Mouse (Mus musculus) thymus, postnatal 36 days (tissue): Measurements from ENCODE around the gene Ogfod2.

ENCODE experiments used
- DNase-seq, 2 experiments: peaks; one replicate each; pipeline ENCODE4 v3.0.0; 2022; ENCODE audit warnings: mixed read lengths in 2 of 2

The Ogfod2 gene

DNA sequence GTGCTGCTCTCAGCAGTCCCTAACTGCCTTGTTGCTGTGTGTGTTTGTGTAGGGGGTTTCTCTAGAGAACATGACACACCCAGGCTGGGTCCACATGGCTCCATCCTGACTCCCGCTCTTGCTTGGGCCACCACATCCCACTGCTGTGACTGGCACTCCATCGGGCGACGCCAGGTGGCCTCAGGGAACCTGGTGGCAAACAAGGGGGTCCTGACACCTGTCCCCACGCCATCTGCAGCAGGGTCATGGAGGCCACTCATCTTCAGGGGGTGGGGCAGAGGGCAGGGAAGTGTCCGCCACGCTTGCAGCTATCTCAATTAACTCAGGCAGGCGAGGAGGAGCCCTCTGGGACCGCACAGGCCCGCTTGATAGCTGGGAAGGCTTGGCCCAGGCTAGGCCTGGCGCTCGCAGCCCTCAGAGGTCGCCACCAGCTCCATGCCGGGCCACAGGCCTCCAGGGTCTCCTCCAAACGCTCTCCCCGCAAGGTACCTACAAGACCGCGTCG, 17.0 kb upstream of the Ogfod2 start:
- peak in 1 of 2 experiments; percentile 38 for DNase-seq

DNA sequence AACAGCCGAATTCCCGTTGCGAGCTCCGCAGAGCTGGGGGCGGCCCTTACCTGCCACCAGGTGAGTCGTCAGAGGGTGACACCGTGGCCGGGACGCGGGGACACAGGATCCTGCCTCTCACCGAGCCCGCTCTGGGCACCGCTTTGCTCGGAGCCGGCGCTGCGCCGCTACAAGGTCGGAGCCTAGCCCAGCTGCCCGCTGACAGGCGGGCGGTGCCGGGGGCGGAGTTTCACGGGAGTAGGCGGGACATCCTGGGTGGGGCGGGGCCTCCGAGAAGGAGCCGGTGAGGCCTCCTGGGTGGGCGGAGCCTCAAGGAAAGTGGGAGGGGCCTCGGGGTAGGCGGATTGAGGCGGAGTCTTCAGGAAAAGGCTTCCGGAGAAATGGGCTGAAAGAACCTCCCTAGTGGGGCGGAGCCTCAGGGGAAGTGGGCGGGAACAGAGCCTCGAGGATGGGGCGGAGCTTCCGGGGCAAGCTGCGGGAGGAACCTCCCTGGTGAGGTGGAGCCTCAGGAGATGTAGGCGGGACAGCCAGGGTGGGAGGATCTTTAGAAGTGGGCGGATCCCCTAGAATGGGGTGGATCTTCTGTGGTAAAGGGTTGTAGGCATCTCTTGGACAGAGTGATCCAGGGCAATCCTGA, 16.4 kb upstream of the Ogfod2 start, which contains the start of gene Abcb9:
Abcb9 (minus strand) TSS at position 203 of the 637 bp plus-strand sequence.
- DNase-seq, result peak; percentile 92

DNA sequence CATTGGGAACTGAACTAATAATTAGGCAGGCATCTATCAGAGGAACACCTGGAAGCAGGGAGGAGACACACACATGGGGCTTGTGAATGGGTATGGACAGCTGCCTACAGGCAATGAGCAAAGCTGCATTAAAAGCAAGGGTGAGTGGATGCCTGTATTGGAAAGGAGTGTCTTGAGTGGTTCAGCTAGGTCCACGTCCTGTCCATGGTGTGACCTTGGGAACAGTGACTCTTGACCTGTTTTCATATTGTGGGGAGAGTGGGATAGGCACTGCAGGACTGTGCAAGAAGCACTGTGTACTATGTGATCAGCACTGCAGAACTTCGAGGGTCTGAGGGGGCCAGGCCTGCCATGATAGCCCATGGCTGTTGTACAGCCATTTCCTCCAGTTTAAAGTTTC, 13.2 kb upstream of the Ogfod2 start:
- no peak for DNase-seq

DNA sequence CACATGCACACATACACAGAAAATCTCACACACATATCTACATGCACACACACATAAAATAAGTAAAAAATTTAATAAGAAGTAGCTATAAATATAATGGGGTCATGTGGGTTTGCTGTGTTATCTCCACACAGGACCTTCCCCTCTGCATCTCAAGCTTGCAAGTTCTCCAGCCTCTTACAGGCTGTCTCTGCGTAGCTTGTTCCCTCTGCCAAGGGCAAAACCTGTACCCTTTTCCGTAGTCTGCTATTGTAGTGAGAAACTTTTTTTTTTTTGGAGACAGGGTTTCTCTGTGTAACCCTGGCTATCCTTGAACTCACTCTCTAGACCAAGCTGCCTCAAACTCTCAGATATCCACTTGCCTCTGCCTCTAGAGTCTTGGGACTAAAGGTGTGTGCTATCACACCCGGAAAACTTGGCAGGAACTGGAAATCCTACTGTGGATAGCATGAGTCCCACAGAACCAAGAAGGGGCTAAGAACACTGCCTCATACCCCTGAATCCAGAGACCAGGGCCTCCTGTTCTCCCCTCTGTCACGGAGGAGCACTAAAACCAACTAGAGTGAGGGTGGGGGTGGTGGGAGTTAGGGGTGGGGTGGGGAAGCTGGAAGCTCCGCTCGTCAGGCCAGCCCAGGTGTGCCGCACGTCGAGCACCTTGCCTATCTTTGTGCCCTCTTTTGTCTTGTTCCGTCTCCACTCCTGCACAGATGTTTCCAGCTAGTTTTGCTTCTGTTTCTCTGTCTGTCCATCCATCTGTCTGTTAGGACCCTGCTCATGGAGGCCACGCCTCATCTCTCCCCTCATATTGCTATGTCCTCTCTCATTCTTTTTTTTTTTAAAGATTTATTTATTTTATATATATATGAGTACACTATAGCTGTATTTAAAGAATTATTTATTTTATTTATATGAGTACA, 11.7 kb upstream of the Ogfod2 start:
- no peak for DNase-seq

DNA sequence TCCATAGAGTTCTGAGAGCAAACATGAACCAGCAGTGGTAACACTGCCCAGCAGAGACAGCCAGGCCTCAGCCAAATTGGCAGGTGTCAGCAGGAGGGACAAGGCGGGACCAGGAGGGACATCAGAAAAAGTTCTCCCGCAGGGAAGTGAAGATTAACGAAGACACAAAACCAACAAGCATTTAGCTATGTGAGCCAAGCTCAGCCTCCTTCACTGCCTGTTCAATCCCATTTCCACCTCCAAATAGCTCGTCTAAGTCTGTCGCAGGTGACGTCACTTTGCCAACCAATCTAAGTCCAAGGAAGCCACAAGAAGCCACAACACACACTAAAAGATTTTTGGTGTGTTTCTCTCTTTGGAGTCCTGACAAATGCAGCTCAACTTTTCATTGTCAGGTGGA, 9.8 kb upstream of the Ogfod2 start:
- DNase-seq, result no peak

DNA sequence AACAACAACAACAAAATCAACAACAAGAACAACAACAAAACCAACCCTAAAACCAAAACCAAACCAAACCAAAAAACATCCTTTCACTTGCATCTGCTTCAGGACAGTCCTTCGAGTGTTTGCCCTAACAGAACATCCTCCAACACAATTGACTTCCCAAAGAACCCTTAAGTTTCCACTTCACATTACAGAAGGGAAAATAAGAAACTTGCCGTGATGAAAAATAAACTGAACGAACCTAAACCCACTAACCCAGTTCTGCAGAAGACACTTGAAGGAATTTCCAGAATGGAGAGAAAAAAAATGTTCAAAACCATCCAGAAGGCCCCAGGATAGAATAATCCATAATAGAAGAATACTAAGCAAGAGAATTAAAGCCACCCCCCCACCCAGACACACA, 9.1 kb upstream of the Ogfod2 start:
- no peak for DNase-seq

DNA sequence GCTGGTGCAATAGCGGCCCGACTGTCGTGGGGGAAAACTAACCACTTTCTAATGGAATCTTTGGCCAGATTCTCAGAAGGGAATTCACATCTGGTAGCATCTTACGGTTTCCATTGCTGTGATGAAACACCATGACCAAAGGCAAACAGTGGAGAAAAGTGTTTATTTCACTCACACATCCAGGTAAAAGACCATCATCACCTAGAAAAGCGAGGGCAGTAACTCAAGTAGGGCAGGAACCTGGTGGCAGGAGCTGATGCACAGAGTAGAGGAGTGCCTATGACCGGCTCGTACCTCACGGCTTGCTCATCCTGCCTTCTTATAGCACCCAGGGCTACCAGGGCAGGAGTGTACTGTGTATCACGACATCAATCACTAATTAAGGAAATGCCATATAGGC, 8.5 kb upstream of the Ogfod2 start:
- DNase-seq, result no peak

DNA sequence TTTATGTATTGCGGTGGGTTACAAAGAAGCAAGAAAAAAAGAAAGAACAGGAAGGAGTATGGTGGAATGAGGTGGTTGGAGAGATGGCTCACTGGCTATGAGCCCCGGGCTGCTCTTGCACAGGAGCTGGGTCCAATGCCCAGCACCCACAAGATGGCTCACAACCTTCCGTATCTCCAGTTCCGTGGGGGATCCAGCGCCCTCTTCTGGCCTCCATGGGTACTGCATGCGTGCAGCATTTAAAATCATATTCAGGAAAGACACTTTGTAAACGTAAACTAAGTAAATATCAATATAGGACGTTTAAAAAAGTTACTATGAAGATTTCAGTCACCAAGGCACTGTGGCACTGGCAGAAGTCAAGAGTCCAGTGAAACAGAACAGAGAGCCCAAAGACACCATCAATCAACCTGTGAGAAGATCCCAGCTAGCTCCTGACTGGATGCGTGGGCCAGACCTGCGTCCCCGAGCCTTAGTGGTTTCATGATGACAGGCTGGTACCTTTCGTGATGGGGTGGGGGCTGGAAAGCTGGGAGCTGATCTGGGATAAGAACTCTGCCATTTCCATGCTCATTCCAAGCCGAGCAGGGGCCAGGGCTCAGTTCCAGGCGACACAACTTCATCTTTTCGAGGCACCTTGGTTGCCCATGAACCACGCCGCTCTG, 888 bp upstream of the Ogfod2 start:
- DNase-seq, result peak; percentile 59 to 60

DNA sequence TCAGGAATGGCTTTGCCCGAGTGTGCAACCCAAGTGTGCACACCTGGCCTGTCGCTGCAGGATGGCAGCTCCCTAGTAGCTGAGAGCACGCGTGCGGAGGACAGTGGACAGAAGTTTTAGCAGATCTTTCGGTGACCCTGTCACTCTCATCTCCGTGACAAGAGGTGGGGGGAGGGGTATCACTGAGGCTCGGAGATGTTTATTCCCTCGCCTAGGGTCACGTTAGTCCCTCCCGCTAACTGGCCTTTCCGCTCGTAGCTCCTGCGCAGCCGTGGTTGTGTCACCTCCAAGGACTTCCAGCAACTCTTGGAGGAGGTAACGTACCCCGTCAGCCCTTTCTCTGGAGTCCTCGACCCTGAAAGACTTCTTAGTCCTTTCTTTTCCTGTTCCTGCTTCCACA, 434 bp downstream of the Ogfod2 start:
- no peak for DNase-seq

DNA sequence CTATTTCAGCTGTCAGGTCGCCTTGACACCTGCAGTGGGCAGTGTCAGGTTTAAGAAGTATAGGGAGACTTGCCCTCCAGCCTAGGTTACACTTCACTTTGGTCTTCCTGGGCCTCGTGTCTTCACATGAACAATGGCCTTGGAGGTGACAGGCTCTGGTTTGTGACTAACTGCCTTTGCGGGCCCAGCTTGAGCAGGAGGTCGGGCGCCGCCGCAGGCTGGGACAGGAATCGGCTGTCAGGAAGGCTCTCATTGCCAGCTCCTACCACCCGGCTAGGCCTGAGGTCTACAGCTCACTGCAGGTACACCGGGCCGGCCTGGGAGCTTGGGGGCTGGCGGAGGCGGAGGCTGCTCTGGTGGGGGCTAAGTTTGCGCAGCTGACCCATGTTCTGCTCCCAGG, 933 bp downstream of the Ogfod2 start:
- DNase-seq, result peak; percentile 68 to 78

DNA sequence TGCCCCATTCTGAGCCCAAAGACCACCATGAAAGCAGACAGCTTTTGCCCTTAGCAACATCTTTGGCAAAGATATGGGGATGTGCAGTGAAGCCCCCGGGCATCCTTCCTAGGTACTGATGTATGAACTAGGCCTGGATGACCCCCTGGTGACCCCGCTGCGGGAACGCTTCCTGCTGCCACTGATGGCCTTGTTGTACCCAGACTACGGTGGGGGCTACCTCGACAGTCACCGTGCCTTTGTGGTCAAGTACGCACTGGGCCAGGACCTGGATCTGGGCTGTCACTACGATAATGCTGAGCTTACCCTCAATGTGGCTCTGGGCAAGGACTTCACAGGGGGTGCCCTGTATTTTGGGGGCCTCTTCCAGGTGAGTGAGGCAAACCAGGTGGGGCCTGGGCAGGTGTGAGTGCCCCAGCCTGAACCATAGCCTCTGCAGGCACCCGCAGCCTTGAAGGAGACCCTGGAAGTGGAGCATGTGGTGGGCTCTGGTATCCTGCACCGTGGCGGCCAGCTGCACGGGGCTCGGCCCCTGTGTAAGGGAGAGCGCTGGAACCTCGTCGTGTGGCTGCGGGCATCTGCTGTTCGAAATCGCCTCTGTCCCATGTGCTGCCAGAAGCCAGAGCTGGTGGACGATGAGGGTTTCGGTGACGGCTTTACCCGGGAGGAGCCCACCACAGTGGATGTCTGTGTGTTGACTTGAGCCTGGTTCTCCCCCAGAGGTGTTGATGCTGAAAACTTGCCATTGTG, 2.4 kb downstream of the Ogfod2 start:
- DNase-seq, result peak in 1 of 2 experiments; percentile 20

DNA sequence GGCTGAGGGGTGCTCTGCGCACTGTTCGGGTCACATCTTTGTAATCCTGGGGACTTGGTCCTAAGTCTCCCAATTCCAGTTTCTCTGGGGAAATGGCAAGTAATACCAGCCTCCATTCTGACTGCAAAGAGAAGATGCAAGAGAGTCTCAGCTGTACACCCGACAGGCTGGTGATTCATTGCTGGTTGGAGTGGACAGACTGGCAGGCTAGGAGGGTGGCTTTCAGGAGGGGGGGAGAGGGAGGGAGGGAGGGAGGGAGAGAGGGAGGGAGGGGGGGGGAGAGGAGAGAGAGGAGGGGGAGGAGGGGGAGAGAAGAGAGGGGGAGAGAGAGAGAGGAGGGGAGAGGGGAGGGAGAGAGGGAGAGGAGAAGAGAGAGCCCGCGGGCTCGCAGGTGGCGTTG, 3.4 kb downstream of the Ogfod2 start:
- no peak for DNase-seq

DNA sequence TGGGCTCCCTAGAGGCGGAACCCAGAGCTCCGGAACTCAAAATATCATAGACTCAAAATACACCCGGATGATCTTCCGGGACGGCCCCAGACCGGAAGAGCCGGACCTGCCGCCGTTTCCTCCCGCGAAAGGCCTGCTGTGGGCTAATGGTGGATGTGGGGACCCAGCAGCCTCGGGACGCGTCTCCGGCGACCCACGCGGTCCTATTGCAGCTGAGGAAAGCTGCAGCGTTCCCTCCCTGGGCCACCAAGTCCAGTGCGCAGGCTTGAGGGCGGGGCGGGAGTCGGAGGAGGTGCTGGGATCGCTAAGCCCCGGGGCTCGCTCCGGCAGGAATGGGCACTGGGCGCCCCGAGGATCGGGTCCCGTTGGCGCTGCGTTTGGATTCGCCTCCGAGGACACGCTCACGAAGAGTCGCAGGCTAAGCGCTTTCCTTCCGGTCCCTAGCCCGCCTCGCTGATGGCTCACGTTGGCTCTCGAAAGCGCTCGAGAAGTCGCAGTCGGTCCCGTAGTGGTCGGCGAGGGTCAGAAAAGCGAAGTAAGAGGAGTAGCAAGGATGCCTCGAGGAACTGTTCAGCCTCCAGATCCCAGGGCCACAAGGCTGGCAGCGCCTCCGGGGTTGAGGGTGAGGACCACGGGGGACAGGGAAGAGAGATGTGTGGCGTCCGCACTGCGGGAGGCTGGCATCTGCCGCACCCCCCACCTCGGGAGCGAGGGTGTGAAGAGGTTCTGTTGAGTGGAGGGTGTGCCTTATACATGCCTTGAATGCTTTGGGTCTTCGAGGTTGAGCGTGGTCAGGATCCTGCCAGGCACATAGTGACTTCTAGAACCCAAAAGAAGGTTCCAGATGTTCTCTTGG, 4.1 kb downstream of the Ogfod2 start, which contains the start of gene Arl6ip4:
Arl6ip4 (plus strand) TSS at position 100 of the 856 bp plus-strand sequence.
- DNase-seq, result peak; percentile 76 to 80

DNA sequence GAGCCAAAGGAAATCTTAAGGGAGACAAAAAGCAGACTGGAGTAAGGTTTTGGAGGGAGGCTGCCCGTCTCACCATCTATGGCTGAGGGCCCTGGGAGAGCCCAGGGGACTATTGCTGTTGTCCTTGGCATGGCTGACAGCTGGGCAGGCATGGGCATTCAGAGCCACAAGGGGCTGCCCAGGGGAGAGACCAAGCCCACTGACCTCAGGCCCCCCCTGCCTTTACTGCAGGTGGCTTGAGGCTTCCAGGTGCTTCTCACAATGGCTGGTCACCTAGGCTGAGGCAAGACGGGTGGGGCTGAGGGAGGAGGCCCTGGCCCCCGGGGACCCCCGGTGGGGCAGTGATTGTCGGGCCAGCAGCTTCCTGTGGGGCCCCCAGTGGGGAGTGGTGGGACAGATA, 7.1 kb downstream of the Ogfod2 start:
- peak in 1 of 2 experiments; percentile 35 for DNase-seq

DNA sequence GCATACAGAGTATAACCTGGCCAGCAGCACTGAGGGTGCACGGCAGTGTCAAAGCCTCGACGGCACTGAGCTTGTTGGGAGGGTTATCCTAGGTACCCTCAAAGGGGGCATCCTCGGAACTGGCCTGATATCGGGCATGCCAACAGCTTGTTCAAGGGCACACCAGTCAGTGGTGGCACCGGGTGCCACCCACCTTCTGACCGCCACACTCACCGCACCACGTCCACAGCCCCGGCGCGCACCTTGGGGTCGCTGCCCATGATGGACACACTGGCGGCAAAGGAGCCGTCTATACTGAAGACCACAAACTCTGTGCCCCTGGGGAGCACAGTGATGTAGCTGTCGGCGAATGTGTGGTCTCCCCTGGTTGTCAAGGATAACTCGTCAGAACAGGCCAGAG, 10.3 kb downstream of the Ogfod2 start:
- peak in 1 of 2 experiments; percentile 16 for DNase-seq

DNA sequence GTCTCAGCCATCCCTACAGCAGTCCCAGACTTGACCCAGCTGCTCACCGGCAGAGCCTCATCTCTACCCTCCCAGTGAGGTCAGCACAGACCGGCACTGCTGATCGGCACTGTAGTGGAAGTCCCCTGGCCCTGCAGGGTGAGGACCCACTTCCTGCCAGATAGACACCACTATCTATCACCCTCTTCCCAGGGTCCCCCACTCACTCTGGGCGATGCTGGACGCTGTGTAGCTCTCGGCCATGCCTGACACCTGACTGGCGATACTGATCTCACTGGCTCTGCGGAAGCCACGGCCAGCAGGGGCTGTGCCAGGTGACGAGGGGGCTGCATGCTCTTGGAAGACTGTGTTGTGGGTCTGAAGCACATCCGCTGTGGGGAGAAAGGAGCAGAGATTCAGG, 13.0 kb downstream of the Ogfod2 start:
- peak in 1 of 2 experiments; percentile 14 for DNase-seq

DNA sequence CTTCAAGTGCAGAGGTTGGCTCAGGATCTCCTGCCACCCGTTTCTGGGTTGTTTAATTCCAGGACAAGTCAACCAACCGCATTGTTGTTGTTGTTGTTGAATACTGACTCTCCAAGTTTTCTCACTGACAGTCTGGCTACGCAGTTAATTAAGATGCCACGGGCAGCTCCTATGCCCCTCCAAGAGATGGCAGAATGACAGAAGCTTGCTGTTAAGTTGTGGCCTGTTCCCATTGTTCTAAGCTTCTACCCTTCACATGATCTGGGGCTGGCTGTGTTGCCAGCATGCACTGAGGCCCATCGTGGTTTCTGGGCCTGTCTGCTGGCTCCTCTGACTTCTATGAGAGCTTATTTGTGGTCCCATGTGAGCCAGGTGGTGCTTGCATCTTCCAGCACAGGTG, 22.2 kb downstream of the Ogfod2 start:
- DNase-seq, result no peak

DNA sequence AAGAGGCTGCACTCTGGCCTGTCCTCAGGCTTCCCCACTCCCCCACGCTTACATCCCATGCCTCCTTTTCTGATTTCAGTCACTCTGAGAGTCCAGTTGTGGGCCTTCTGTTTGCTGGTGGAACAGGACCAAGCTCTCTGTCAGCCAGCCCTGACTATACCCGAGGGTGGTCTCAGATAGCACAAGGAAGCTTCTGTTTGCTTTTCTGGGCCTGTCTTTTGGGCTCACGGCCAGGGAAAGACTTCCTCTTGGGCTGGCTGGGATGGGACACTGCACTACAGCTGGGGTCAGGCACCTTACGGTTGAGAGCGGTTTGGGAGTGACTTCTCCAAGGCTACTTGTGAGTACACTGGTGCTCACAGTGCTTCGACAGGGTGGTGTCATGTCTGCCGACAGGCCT, 26.0 kb downstream of the Ogfod2 start:
- DNase-seq, result no peak

DNA sequence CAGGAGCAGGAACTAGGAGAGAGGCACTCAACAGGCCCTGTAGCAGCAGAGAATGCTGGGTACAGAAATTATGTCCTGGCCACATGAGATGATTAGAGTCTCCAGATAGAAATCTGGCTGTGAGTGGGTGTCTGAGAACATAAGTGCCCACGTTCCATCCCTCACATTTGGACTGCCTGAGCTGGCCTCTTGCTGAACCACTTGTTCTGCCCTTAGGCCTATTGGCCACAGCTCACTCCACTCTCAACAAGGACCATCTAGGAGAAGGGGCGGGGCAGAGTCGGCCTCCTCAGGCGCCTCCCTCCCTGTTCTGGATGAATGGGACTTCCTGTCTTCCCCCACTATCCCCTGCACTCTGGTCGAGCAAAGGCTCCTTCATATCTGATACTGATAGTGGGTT, 36.9 kb downstream of the Ogfod2 start:
- DNase-seq, result no peak

DNA sequence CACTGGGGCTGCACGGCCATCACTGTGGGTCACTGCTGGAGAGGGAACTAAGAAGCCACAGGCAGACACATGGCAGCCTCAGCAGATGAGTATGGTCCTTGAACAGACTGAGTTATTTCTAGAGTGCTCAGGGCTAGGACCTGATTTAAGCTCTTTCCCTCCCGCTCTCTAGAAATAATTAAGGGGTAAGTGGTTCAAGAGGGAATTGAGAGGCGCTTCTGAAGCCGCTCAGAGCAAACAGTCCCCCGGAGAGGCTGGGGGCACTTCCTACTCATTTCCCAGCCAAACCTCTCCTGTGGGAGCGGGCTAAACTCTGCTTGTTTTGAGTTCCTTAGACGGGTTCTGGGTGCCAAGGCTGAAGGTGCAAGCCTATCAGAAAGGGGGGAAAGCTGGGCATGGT, 38.8 kb downstream of the Ogfod2 start:
- DNase-seq, result no peak

DNA sequence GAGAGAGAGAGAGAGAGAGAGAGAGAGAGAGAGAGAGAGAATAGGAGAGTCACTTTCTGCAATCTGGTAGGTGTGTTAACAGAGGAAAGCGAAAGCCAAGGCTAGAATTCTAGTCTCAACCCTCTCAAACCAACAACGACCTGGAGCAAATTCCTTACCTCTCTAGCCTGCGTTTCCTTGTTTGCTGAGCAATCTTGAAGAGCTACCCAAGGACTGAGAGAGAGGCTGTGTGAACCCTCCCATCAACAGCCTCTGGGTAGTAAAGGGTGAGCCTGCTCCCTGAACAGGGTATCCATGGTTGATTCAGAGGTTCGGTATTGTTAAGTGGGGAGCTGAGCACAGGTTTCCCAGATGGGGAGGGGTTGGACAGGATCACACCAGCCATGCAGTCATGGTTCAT, 40.6 kb downstream of the Ogfod2 start:
- no peak for DNase-seq

DNA sequence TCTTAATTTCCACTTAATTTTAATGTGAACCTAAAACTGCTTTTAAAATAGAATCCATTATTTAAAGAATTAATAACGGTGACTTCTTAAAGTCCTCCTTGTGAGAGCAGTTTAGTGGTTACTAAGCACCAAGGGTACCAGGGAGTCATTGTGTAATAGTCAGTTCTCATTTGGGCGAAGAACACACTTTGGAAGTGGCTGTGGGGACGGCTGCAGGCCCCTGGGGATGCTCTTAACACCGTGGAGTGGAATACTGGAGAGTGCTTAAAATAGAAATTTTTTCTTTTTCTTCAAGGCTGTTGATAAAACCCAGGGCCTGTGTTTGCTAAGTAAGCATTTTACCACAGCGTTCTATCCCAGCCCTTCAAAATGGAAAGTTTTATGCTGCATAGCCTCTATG, 43.8 kb downstream of the Ogfod2 start:
- DNase-seq, result no peak
